Mouse (Mus musculus) heart, embryonic 16.5 days (tissue): ENCODE results near the gene Anapc16. TPM values are rescaled to one million over a fixed set of nuclear protein-coding genes. Genes with fewer than 3 reads are reported as not detected.
A peak's percentile ranks its signal among the peaks of the same experiment; 100 is the strongest.
"Not testable (repeated sequence)": the region's sequence is repeated elsewhere in the genome, so short reads cannot be mapped to it uniquely, and the experiment has no call there.

Experiments
- ATAC-seq: fragments of 200-750 bp; cut with Nextera tagmentation; replicated peaks from 2 replicates; pipeline ENCODE4 v1.8.0; 2017; ENCODE audit warnings: moderate number of reproducible peaks; ENCODE audit not compliant: insufficient read depth, low FRiP score; ENCODE audit errors: extremely low read depth
- H3K27ac ChIP-seq: fragments of 300-500 bp; sonication (generic); 2 replicates; pipeline ENCODE4 v1.5.1; 2014; ENCODE audit warnings: mild to moderate bottlenecking, low read length, control low read depth, moderate library complexity
- H3K27me3 ChIP-seq: fragments of 300-500 bp; sonication (generic); 2 replicates; pipeline ENCODE4 v1.6.1; 2014; ENCODE audit warnings: low read length, mixed read lengths; ENCODE audit not compliant: control insufficient read depth, insufficient read depth
- H3K36me3 ChIP-seq: fragments of 300-500 bp; sonication (generic); 2 replicates; pipeline ENCODE4 v1.6.1; 2014; ENCODE audit not compliant: control insufficient read depth, insufficient read depth
- H3K4me1 ChIP-seq: fragments of 300-500 bp; sonication (generic); 2 replicates; pipeline ENCODE4 v1.6.1; 2014; ENCODE audit warnings: low read length, mixed read lengths; ENCODE audit not compliant: control insufficient read depth, insufficient read depth
- H3K4me2 ChIP-seq: fragments of 300-500 bp; sonication (generic); 2 replicates; pipeline ENCODE4 v1.6.1; 2014; ENCODE audit warnings: low read depth, mild to moderate bottlenecking, control low read depth, low read length
- H3K4me3 ChIP-seq: fragments of 300-500 bp; sonication (generic); 2 replicates; pipeline ENCODE4 v1.5.1; 2014; ENCODE audit warnings: mild to moderate bottlenecking, control low read depth, low read length
- H3K9ac ChIP-seq: fragments of 300-500 bp; sonication (generic); 2 replicates; pipeline ENCODE4 v1.6.1; 2014; ENCODE audit warnings: low read length, control low read depth
- H3K9me3 ChIP-seq: fragments of 300-500 bp; sonication (generic); replicated peaks from 2 replicates; pipeline ENCODE4 v1.6.1; 2016; ENCODE audit warnings: low read length; ENCODE audit not compliant: control insufficient read depth
- WGBS: fragments of 180-500 bp; shearing (Covaris S2); extraction: QIAGEN DNeasy Blood & Tissue Kit; methylation state at CpG from one replicate; pipeline ENCODE4 v1.1.7; 2014; 5-methylcytosine and 5-hydroxymethylcytosine counted together
- polyA plus RNA-seq: library from polyadenylated mRNA; unstranded; fragments of >200 nt; fragmentation: Nextera tagmentation; extraction: Ambion mirVana; gene quantifications from 2 replicates; pipeline ENCODE4 v1.2.1, GENCODE M21; 2015

Anapc16 gene
- polyA plus RNA-seq, 1 experiment from 2014 or later = 89.3 TPM

DNA sequence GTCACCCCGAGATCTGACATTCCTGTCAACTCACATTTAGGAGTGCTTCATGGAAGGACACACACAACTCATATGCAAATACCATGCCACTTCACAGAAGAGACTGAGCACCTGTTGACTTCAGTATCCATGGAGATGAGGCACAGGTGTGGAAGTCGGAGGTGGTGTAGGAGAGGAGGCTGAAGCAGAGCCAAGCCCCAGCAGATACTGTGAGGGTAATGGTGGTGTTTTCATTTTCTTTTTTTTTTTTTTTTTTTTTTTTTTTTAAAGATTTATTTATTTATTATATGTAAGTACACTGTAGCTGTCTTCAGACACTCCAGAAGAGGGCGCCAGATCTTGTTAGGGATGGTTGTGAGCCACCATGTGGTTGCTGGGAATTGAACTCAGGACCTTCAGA is 9.1 kb downstream of the Anapc16 start:
- H3K4me1 ChIP-seq = peaks cover 31% of the 10 kb centered on the region
- not testable (repeated sequence) for H3K4me2 ChIP-seq, H3K9me3 ChIP-seq, H3K9ac ChIP-seq, H3K4me3 ChIP-seq, H3K27me3 ChIP-seq, H3K27ac ChIP-seq, ATAC-seq
- 90% methylated on average over 2 of the region's 3 CpGs for WGBS
- H3K36me3 ChIP-seq = peaks cover 30% of the 10 kb centered on the region

DNA sequence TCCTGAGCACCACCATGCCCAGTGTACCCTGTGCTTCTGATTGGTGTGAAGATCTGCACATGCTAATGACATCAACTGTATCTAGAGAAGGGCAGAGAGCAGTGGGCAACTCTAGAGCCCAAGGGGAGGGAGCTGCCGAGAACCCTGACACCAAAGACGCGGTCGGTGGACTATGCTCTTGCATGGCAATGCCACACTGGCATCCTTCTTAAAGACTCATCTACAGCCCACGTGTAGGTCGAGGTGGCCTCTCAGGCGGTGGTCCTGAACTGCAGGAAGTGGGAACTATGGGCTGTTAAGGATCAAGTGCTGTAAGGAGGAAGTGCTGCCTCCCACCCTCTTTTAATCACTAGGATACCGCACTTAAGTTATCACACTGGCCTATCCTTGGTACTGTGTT is 10.9 kb downstream of the Anapc16 start:
- ATAC-seq = no peak
- H3K36me3 ChIP-seq = peaks cover 44% of the 10 kb centered on the region
- peak overlapping the region; percentile 5; the same call in 1 of the 2 replicates for H3K27ac ChIP-seq

DNA sequence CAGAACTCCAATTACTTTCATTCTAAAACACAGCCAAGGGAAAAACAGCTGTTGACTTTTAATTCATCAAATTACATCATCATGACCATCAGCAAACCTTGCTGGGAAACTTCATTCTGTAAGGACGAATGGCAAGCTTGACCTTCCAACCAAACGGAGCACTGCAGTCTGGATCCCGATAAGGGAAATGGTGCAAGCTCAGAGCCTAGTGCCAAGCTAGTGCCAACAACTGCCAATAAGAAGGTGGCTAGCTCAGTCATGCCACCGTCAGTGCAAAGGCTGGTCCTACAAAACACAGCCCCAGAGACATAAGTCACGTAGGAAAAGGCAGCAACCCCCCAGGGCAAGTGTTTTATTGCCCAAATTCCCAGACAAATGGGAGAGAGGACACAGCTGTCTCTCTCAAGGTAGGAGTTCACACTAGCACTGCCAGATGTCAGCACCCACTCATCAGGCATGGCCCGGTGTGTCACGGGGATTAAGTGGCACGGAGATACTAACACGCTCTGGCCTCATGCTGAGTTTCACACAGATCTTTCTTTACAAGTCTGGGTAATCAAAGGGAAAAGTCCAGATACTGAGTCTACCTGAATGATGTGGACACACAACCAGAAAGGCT is 11.6 kb downstream of the Anapc16 start:
- Histone ChIP-seq H3K4me2 (no peak overlapping the region), H3K27me3 (no peaks in the 10 kb centered on the region), H3K36me3 (peaks cover 45% of the 10 kb centered on the region), H3K27ac (peak overlapping the region; percentile 5; the same call in 1 of the 2 replicates), H3K9me3 (no peaks in the 10 kb centered on the region), H3K4me1 (peaks cover 40% of the 10 kb centered on the region), H3K9ac (no peak overlapping the region), H3K4me3 (no peak overlapping the region)
- 0 out of 2 replicates have a peak, but pooled peaks have one; percentile 25 for ATAC-seq
- WGBS = 40% methylated on average over 9 of the region's 9 CpGs

More for the DNA sequence above, 10.9 kb downstream of the Anapc16 start:
- peaks cover 40% of the 10 kb centered on the region for H3K4me1 ChIP-seq
- no peak overlapping the region for H3K4me2 ChIP-seq
- H3K27me3 ChIP-seq = no peaks in the 10 kb centered on the region
- H3K9ac ChIP-seq = no peak overlapping the region
- no peak overlapping the region for H3K4me3 ChIP-seq
- WGBS = 64% methylated on average over 8 of the region's 8 CpGs
- no peaks in the 10 kb centered on the region for H3K9me3 ChIP-seq

DNA sequence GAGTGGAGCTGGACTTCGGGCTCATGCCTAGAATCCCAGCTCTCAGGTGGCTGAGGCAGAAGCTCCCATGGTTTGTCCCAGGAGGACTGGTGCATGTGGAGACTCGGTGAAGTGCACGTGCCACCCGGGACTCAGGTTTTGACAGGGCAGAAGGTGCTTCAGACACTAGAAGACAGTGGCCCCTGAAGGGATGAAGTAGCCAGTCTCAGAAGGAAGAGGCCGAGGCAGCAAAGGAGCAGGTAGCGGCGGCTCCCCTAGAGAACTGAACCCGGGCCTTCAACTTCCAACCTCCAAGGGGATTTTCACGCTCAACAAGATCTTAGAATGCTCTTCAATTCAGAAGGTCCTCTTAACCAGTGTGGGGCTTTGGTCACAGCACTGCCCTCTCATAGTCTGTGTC is 12.5 kb downstream of the Anapc16 start:
- H3K4me3 ChIP-seq = no peak overlapping the region
- H3K27me3 ChIP-seq = no peaks in the 10 kb centered on the region
- no peaks in the 10 kb centered on the region for H3K9me3 ChIP-seq
- 95% methylated on average over 9 of the region's 9 CpGs for WGBS
- no peak overlapping the region for H3K4me2 ChIP-seq
- H3K27ac ChIP-seq = no peak overlapping the region
- H3K9ac ChIP-seq = no peak overlapping the region
- ATAC-seq = no peak
- H3K36me3 ChIP-seq = peaks cover 41% of the 10 kb centered on the region
- peaks cover 34% of the 10 kb centered on the region for H3K4me1 ChIP-seq

DNA sequence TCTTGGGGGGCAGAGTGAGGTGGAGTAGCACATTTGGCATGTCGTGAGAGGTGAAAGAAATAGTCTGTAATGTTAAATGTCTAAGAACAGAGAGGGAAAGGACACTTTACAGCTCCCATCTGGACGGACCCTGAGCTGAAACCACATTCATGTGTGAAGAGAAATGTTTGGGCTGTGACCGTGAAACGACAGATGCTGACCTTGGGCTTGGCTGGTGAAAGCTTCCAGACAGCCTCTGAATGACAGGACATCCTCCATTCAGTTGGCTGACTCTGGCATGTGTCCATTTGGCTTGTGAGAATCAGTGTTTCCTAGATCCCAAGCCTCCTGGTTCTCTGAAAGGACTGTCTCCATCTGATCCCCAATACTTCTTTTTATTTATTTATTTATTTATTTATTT is 14.9 kb downstream of the Anapc16 start:
- H3K27me3 ChIP-seq = no peaks in the 10 kb centered on the region
- H3K27ac ChIP-seq = peak overlapping the region; percentile 69
- H3K9me3 ChIP-seq = no peaks in the 10 kb centered on the region
- no peak overlapping the region for H3K4me2 ChIP-seq
- ATAC-seq = peak; percentile 45
- H3K4me1 ChIP-seq = peaks cover 34% of the 10 kb centered on the region
- H3K36me3 ChIP-seq = peaks cover 29% of the 10 kb centered on the region
- H3K9ac ChIP-seq = 0 out of 2 replicates have a peak overlapping the region, but pooled peaks have one; percentile 7
- 33% methylated on average over 4 of the region's 4 CpGs for WGBS
- no peak overlapping the region for H3K4me3 ChIP-seq

DNA sequence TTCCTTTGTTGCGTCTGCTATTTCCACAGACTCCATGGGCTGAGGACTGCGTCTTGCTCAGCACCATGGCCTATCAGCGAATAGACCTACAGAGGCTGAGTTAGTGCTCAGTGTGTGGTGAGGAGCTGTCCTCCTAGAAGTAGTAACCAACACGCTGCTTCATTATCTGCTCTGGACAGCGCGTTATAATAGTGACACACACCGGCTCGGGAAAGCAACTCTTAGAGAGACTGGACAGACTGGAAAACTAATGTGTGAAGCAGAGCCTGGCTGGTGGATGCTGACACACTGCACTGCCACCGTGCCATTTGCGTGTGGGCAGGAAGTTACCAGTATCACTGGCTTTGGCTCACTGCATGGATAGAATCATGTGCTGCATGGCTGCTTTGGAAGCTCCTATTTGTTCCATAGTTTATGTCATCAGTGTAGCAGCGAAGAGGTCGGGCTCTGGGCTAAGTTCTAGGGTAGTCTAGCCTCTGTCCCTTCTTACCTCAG is 20.5 kb downstream of the Anapc16 start:
- no peak for ATAC-seq
- Histone ChIP-seq H3K4me2 (no peak overlapping the region), H3K36me3 (peaks cover 3% of the 10 kb centered on the region; the same call in 1 of the 2 replicates), H3K9ac (no peak overlapping the region), H3K9me3 (no peaks in the 10 kb centered on the region), H3K27me3 (no peaks in the 10 kb centered on the region), H3K27ac (peak overlapping the region; percentile 58), H3K4me1 (peaks cover 47% of the 10 kb centered on the region), H3K4me3 (no peak overlapping the region)
- WGBS = 67% methylated on average over 12 of the region's 12 CpGs

DNA sequence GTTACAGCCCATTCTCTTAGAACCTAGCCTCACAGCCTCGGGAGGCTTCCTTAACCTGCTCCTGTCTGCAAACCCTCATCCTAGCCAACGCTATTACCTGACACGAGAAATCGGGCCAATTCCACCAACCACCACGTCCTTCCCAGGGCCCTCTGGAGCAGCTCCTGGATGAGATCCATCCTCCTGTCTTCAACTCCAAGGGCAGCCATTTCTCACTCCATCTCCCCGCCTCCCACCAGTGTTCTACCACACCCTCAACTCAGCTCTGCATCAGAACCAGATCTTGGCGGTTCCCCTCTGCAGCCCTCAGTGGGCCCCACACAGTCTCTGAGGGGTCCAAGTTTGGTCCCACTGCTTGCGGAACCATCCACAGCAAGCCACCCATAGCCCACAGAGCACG is 21.1 kb downstream of the Anapc16 start:
- 36% methylated on average over 9 of the region's 9 CpGs for WGBS
- H3K9me3 ChIP-seq = no peaks in the 10 kb centered on the region
- H3K4me3 ChIP-seq = no peak overlapping the region
- H3K36me3 ChIP-seq = no peaks in the 10 kb centered on the region
- H3K9ac ChIP-seq = peak overlapping the region; percentile 9; the same call in 1 of the 2 replicates
- peak overlapping the region; percentile 58 for H3K27ac ChIP-seq
- H3K4me1 ChIP-seq = peaks cover 47% of the 10 kb centered on the region
- peak overlapping the region; percentile 19; the same call in 1 of the 2 replicates for H3K4me2 ChIP-seq
- H3K27me3 ChIP-seq = no peaks in the 10 kb centered on the region
- ATAC-seq = peak; percentile 63

DNA sequence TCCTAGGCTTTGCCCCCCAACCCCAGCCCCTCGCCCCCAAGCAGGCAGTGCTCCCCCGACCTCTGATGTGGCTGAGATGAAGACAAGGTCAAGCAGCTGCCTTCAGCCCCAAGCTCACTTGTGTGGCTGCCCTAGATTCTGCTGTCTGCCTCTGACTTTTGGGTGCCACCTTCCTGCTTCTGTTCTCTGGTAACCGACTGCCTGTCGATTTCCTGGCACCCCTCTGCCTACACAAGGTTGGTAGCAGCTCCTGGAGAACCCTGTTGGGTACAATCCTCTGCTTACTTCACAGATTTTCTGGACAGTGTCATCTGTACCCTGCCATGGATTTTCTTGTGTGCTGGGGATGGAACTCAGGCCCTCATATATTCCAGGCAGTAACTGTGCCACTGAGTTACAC is 21.6 kb downstream of the Anapc16 start:
- H3K4me2 ChIP-seq = no peak overlapping the region
- H3K9me3 ChIP-seq = no peaks in the 10 kb centered on the region
- H3K4me3 ChIP-seq = no peak overlapping the region
- WGBS = 46% methylated on average over 4 of the region's 4 CpGs
- ATAC-seq = no peak
- no peaks in the 10 kb centered on the region for H3K27me3 ChIP-seq
- H3K9ac ChIP-seq = peak overlapping the region; percentile 6; the same call in 1 of the 2 replicates
- peak overlapping the region; percentile 58 for H3K27ac ChIP-seq
- peaks cover 47% of the 10 kb centered on the region for H3K4me1 ChIP-seq
- H3K36me3 ChIP-seq = no peaks in the 10 kb centered on the region

DNA sequence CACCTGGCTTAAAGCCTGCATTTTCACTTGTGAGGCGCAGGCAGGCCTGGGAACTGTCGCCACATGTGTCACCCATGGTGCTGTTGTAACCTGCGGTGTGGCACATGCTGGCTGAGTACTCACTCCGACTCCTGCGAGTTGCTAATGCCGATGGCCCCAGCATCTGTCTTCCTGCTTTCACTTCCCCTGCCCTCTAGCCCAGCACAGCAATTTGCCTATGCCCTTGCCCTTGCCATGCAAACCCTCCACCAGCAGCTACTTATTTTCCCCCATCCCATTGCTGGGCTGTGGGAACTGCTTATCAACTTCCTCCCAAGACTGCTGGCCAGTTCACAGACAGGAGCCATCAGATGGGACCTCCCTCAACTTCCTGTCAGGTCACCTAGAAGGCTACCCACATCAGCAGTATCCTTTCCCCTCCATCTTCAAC is 22.1 kb downstream of the Anapc16 start:
- WGBS = 80% methylated on average over 6 of the region's 6 CpGs
- Histone ChIP-seq H3K4me3 (no peak overlapping the region), H3K27me3 (no peaks in the 10 kb centered on the region), H3K9me3 (no peaks in the 10 kb centered on the region), H3K9ac (peak overlapping the region; percentile 6; the same call in 1 of the 2 replicates), H3K4me2 (no peak overlapping the region), H3K27ac (peak overlapping the region; percentile 58), H3K36me3 (no peaks in the 10 kb centered on the region), H3K4me1 (peaks cover 47% of the 10 kb centered on the region)
- no peak for ATAC-seq
